ENCODE assay signal across 22 mouse cellular contexts in genomic region chr8:115377321-115377720, GRCm38 (mm10).
DNase-seq lines count a peak whose midpoint lies in the region; ATAC-seq and TF ChIP-seq lines count a peak whose summit lies in the region.
"Had no signal": no experiment of that assay in that cellular context is flagged by ENCODE, and none has a peak within 500 bp of the region (broad histone marks: within the 10 kb centered on the region; RNA-seq: fewer than 3 reads in every experiment).

No protein-coding gene starts in this region.

- WGBS in embryonic facial prominence, embryonic 14.5 days: 43% methylated on average over 4 of the region's 4 CpGs
- WGBS in embryonic facial prominence, embryonic 10.5 days: 80% methylated on average over 4 of the region's 4 CpGs
- 56% methylated on average over 4 of the region's 4 CpGs for WGBS in kidney, adult 2 months
- 32% methylated on average over 4 of the region's 4 CpGs for WGBS in lung, postnatal 0 days

- no peak for ATAC-seq in embryonic facial prominence, embryonic 14.5 days (ENCODE audit: low read depth)
- ATAC-seq in lung, postnatal 0 days: no peak
- ATAC-seq: CD4-positive, CD25-positive, alpha-beta regulatory T cell, adult 4 months; forebrain, embryonic 16.5 days had no signal

- H3K9ac ChIP-seq in embryonic facial prominence, embryonic 14.5 days (ENCODE audit: low read depth, low read length): no peak overlapping the region
- H3K9ac ChIP-seq in lung, postnatal 0 days (replicated peaks; ENCODE audit: low read depth): no peak overlapping the region
- H3K9ac ChIP-seq: embryonic facial prominence, embryonic 15.5 days; heart, embryonic 13.5 days; hindbrain, embryonic 14.5 days; limb, embryonic 15.5 days had no signal

- no peaks in the 10 kb centered on the region; the same call in 1 of the 2 replicates for H3K9me3 ChIP-seq in embryonic facial prominence, embryonic 14.5 days (ENCODE audit: control insufficient read depth, low read length)
- H3K9me3 ChIP-seq in embryonic facial prominence, embryonic 10.5 days: no peaks in the 10 kb centered on the region
- no peaks in the 10 kb centered on the region; the same call in 1 of the 2 replicates for H3K9me3 ChIP-seq in lung, postnatal 0 days (ENCODE audit: low read length)
- H3K9me3 ChIP-seq: embryonic facial prominence, embryonic 15.5 days; heart, embryonic 13.5 days; limb, embryonic 15.5 days had no signal

- no peak for TF ChIP-seq EP300 in lung, postnatal 0 days (IDR thresholded peaks at IDR 0.05)

- no peak overlapping the region for H3K4me2 ChIP-seq in embryonic facial prominence, embryonic 14.5 days (ENCODE audit: low read depth, low read length)
- no peak overlapping the region for H3K4me2 ChIP-seq in lung, postnatal 0 days (replicated peaks; ENCODE audit: low read depth, low read length)
- H3K4me2 ChIP-seq: embryonic facial prominence, embryonic 15.5 days; heart, embryonic 13.5 days; hindbrain, embryonic 14.5 days; limb, embryonic 15.5 days had no signal

- H3K36me3 ChIP-seq in embryonic facial prominence, embryonic 14.5 days (ENCODE audit: control insufficient read depth, insufficient read depth, low read length): no peaks in the 10 kb centered on the region
- H3K36me3 ChIP-seq in embryonic facial prominence, embryonic 10.5 days (replicated peaks): no peaks in the 10 kb centered on the region
- H3K36me3 ChIP-seq in kidney, adult 2 months (ENCODE audit: control insufficient read depth, insufficient read depth, low read length): no peaks in the 10 kb centered on the region
- H3K36me3 ChIP-seq in lung, postnatal 0 days (ENCODE audit: insufficient read depth, low read length): no peaks in the 10 kb centered on the region
- H3K36me3 ChIP-seq: embryonic facial prominence, embryonic 15.5 days; heart, embryonic 13.5 days; limb, embryonic 15.5 days had no signal

- no peaks in the 10 kb centered on the region for H3K27me3 ChIP-seq in embryonic facial prominence, embryonic 14.5 days (replicated peaks; ENCODE audit: control insufficient read depth, insufficient read depth, low read length)
- peaks cover 3% of the 10 kb centered on the region; the same call in 1 of the 2 replicates for H3K27me3 ChIP-seq in embryonic facial prominence, embryonic 10.5 days (replicated peaks; ENCODE audit: low read depth, poor library complexity, severe bottlenecking)
- no peaks in the 10 kb centered on the region for H3K27me3 ChIP-seq in kidney, adult 2 months (replicated peaks; ENCODE audit: control insufficient read depth, insufficient read depth, low read length)
- no peaks in the 10 kb centered on the region for H3K27me3 ChIP-seq in lung, postnatal 0 days (replicated peaks; ENCODE audit: insufficient read depth, low read length)
- H3K27me3 ChIP-seq: embryonic facial prominence, embryonic 15.5 days; heart, embryonic 13.5 days; limb, embryonic 15.5 days had no signal

- no peak for TF ChIP-seq CTCF in kidney, adult 2 months (conservative IDR thresholded peaks at IDR 0.05; ENCODE audit: insufficient read depth, insufficient read length, low read depth, low read length)
- no peak for TF ChIP-seq CTCF in lung, postnatal 0 days (IDR thresholded peaks at IDR 0.05)
- TF ChIP-seq CTCF in brain, embryonic 14.5 days (IDR thresholded peaks at IDR 0.05; ENCODE audit: borderline replicate concordance, extremely low read depth, insufficient read depth, insufficient read length): no peak

- H3K27ac ChIP-seq in embryonic facial prominence, embryonic 14.5 days (replicated peaks; ENCODE audit: low read depth, low read length): no peak overlapping the region
- H3K27ac ChIP-seq in embryonic facial prominence, embryonic 10.5 days (replicated peaks): no peak overlapping the region
- H3K27ac ChIP-seq in kidney, adult 2 months (ENCODE audit: insufficient read depth, low read depth, low read length): no peak overlapping the region
- no peak overlapping the region for H3K27ac ChIP-seq in lung, postnatal 0 days (ENCODE audit: low read length)
- H3K27ac ChIP-seq: embryonic facial prominence, embryonic 15.5 days; heart, embryonic 13.5 days; hindbrain, embryonic 14.5 days; limb, embryonic 15.5 days had no signal

- DNase-seq in embryonic facial prominence, embryonic 14.5 days (ENCODE audit: low spot score): peak; percentile 70
- no peak for DNase-seq in embryonic facial prominence, embryonic 10.5 days (ENCODE audit: low spot score)
- DNase-seq in kidney, postnatal 10 days: peak; percentile 36
- no peak for DNase-seq in kidney, adult 2 months
- peak; percentile 14 for DNase-seq in lung, postnatal 0 days (ENCODE audit: low spot score)
- DNase-seq in lung, postnatal 25 days (ENCODE audit: low spot score): no peak
- peak; percentile 70 for DNase-seq in brain, embryonic 14.5 days (ENCODE audit: low read depth)
- DNase-seq: adrenal gland, postnatal 25 days; cerebellum, adult 9-11 months; gastrocnemius, postnatal 14 days; heart, adult 11 months; kidney, adult 9 months; layer of hippocampus, adult 9-11 months; lung, postnatal 36 days; right cerebral cortex, postnatal 25 days; spleen, adult 18-20 months had no signal

- TF ChIP-seq POLR2A in kidney, adult 2 months (IDR thresholded peaks at IDR 0.05; ENCODE audit: low read depth, low read length): no peak
- no peak for TF ChIP-seq POLR2A in brain, embryonic 14.5 days (IDR thresholded peaks at IDR 0.05; ENCODE audit: borderline replicate concordance, extremely low read depth, insufficient read depth, insufficient read length, poor library complexity, severe bottlenecking)

- H3K4me1 ChIP-seq in embryonic facial prominence, embryonic 14.5 days (ENCODE audit: control insufficient read depth, insufficient read depth, low read length): peaks cover 30% of the 10 kb centered on the region
- H3K4me1 ChIP-seq in embryonic facial prominence, embryonic 10.5 days: peaks cover 8% of the 10 kb centered on the region
- no peaks in the 10 kb centered on the region for H3K4me1 ChIP-seq in kidney, adult 2 months (ENCODE audit: control insufficient read depth, insufficient read depth, low read length)
- peaks cover 12% of the 10 kb centered on the region; the same call in 1 of the 2 replicates for H3K4me1 ChIP-seq in lung, postnatal 0 days (ENCODE audit: insufficient read depth, low read depth, low read length)

- H3K4me3 ChIP-seq in embryonic facial prominence, embryonic 14.5 days (ENCODE audit: low read depth, low read length): no peak overlapping the region
- H3K4me3 ChIP-seq in embryonic facial prominence, embryonic 10.5 days: no peak overlapping the region
- no peak overlapping the region for H3K4me3 ChIP-seq in kidney, adult 2 months (ENCODE audit: insufficient read depth, low read depth, low read length)
- no peak overlapping the region for H3K4me3 ChIP-seq in lung, postnatal 0 days (ENCODE audit: low read depth, low read length)
- H3K4me3 ChIP-seq: embryonic facial prominence, embryonic 15.5 days; heart, embryonic 13.5 days; limb, embryonic 15.5 days had no signal

Comparison
In these comparisons a context has a peak if more than half of its experiments do, and no peak if none do; other contexts are left out.
1. DNase-seq: peak in embryonic facial prominence, embryonic 14.5 days (single experiment), kidney, postnatal 10 days (single experiment), lung, postnatal 0 days (single experiment) and brain, embryonic 14.5 days (single experiment); none in embryonic facial prominence, embryonic 10.5 days (single experiment), kidney, adult 2 months (single experiment) and lung, postnatal 25 days (single experiment).